Mouse (Mus musculus) intestine, postnatal 0 days (tissue): Measurements from ENCODE around the gene Slc5a3. TPM values are rescaled to one million over a fixed set of nuclear protein-coding genes. Genes with fewer than 3 reads are reported as not detected.

Experiments
- ATAC-seq: fragments of 200-750 bp; cut with Nextera tagmentation; 2 replicates; pipeline ENCODE4 v1.8.0; 2017; ENCODE audit warnings: mild to moderate bottlenecking, moderate TSS enrichment, moderate library complexity
- H3K27ac ChIP-seq: fragments of 300-500 bp; sonication (generic); 2 replicates; pipeline ENCODE4 v1.5.1; 2014; ENCODE audit warnings: mild to moderate bottlenecking, low read depth, low read length, moderate library complexity
- H3K27me3 ChIP-seq: fragments of 300-500 bp; sonication (generic); replicated peaks from 2 replicates; pipeline ENCODE4 v1.6.1; 2014; ENCODE audit warnings: low read length, mixed read lengths; ENCODE audit not compliant: control insufficient read depth, insufficient read depth
- H3K36me3 ChIP-seq: fragments of 300-500 bp; sonication (generic); 2 replicates; pipeline ENCODE4 v1.6.1; 2014; ENCODE audit warnings: mild to moderate bottlenecking, moderate library complexity; ENCODE audit not compliant: control insufficient read depth, insufficient read depth
- H3K4me1 ChIP-seq: fragments of 300-500 bp; sonication (generic); replicated peaks from 2 replicates; pipeline ENCODE4 v1.6.1; 2014; ENCODE audit warnings: antibody characterized with exemption, low read length, mixed read lengths; ENCODE audit not compliant: control insufficient read depth, insufficient read depth
- H3K4me2 ChIP-seq: fragments of 300-500 bp; sonication (generic); replicated peaks from 2 replicates; pipeline ENCODE4 v1.6.1; 2014; ENCODE audit warnings: low read depth, mild to moderate bottlenecking, moderate library complexity
- H3K4me3 ChIP-seq: fragments of 300-500 bp; sonication (generic); 2 replicates; pipeline ENCODE4 v1.5.1; 2014; ENCODE audit warnings: low read depth, low read length
- H3K9ac ChIP-seq: fragments of 300-500 bp; sonication (generic); 2 replicates; pipeline ENCODE4 v1.6.1; 2014; ENCODE audit warnings: mild to moderate bottlenecking, low read depth, low read length
- H3K9me3 ChIP-seq: fragments of 300-500 bp; sonication (generic); 2 replicates; pipeline ENCODE4 v1.6.1; 2016; ENCODE audit warnings: mixed run types; ENCODE audit not compliant: control insufficient read depth
- CTCF ChIP-seq: sonication (generic); IDR thresholded peaks from 2 replicates; pipeline ENCODE4 v1.5.1; 2016; ENCODE audit warnings: low read depth, mild to moderate bottlenecking, control low read depth, antibody characterized with exemption, moderate library complexity
- WGBS: fragments of 180-500 bp; shearing (Covaris S2); extraction: QIAGEN DNeasy Blood & Tissue Kit; methylation state at CpG from one replicate; pipeline ENCODE4 v1.1.7; 2014; 5-methylcytosine and 5-hydroxymethylcytosine counted together
- polyA plus RNA-seq: library from polyadenylated mRNA; unstranded; fragments of >200 nt; fragmentation: Nextera tagmentation; extraction: Ambion mirVana; gene quantifications from 2 replicates; pipeline ENCODE4 v1.2.1, GENCODE M21; 2015

The Slc5a3 gene
- polyA plus RNA-seq, 1 experiment from 2014 or later: 1.1 TPM

DNA sequence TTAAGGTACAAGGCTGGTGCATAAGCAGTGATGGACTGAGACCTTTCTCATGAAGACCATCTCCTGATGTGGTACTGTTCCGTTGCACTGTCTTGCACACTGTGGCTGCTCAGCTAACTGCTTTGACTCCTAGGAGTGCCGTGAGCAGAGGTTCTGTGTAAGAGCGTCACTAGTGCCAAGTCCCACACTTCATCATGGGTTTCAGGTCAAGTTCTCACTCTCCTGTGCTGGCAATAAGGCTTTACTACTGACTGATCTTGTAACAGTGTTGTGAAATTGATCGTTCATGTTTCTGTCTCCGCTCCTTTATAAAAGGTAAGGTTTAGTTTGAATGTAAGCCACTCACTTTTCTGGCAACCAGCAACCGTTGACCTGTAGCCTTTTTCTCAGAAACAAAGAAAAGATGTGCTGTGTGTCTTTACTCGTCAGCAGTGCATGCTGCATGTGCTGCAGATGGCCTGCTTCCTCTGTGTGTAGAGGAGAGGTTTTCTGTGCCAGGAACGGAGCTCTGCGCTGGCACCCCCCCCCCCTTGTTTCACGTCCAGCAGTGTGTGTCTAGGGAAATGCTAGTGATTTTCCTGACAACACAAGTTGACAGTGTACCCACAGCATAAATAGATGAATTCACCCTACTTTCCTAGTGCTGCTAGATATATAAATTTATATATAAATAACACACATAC, 25.8 kb downstream of the Slc5a3 start:
- WGBS: 88% methylated on average over 10 of the region's 10 CpGs
- H3K36me3 ChIP-seq: no peaks in the 10 kb centered on the region
- no peaks in the 10 kb centered on the region for H3K9me3 ChIP-seq
- ATAC-seq: no peak
- no peak overlapping the region for H3K9ac ChIP-seq
- H3K4me2 ChIP-seq: no peak overlapping the region
- H3K4me3 ChIP-seq: no peak overlapping the region
- H3K27me3 ChIP-seq: no peaks in the 10 kb centered on the region
- H3K27ac ChIP-seq: no peak overlapping the region
- TF ChIP-seq CTCF: no peak
- no peaks in the 10 kb centered on the region for H3K4me1 ChIP-seq

DNA sequence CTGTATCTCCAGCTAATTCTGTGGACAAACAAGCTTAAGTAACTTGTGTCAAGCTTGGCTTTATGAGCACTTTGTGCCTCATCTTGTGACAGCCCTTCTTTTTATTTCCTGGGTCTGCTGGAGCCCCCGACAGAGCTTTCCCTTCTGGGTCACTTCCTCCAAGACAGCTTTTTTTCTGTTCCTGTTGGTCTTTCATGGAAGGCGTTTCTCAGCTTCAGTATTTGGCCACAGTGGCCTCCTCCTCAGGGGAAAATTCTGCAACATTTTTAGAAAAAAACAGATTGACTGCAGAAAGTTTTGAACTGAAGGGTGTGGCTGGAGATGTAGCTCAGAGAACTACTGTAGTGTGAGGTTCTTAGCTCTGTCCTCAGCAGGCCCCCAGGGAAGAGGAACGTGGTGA, 31.1 kb downstream of the Slc5a3 start:
- ATAC-seq: no peak
- Histone ChIP-seq H3K9ac (no peak overlapping the region), H3K4me3 (no peak overlapping the region), H3K36me3 (no peaks in the 10 kb centered on the region; the same call in 1 of the 2 replicates), H3K9me3 (no peaks in the 10 kb centered on the region), H3K4me2 (no peak overlapping the region), H3K27ac (no peak overlapping the region), H3K27me3 (no peaks in the 10 kb centered on the region), H3K4me1 (no peaks in the 10 kb centered on the region)
- no peak for TF ChIP-seq CTCF
- WGBS: 76% methylated on average over 3 of the region's 3 CpGs

GRCm38 (mm10) chr16:92091876-92092275, 33.8 kb downstream of the Slc5a3 start:
- H3K27me3 ChIP-seq: no peaks in the 10 kb centered on the region
- no peak overlapping the region for H3K4me3 ChIP-seq
- no peaks in the 10 kb centered on the region for H3K4me1 ChIP-seq
- H3K9me3 ChIP-seq: no peaks in the 10 kb centered on the region
- H3K36me3 ChIP-seq: no peaks in the 10 kb centered on the region; the same call in 1 of the 2 replicates
- no peak overlapping the region for H3K27ac ChIP-seq
- no peak overlapping the region for H3K4me2 ChIP-seq
- 75% methylated on average over 5 of the region's 5 CpGs for WGBS
- ATAC-seq: no peak
- no peak for TF ChIP-seq CTCF
- no peak overlapping the region for H3K9ac ChIP-seq

- H3K9me3 ChIP-seq: no peaks in the 10 kb centered on the region
- peaks cover 13% of the 10 kb centered on the region; the same call in 1 of the 2 replicates for H3K36me3 ChIP-seq
- H3K27ac ChIP-seq: no peak overlapping the region
- no peak for TF ChIP-seq CTCF
- H3K27me3 ChIP-seq: no peaks in the 10 kb centered on the region
- no peak for ATAC-seq
- H3K4me2 ChIP-seq: no peak overlapping the region
- H3K4me1 ChIP-seq: no peaks in the 10 kb centered on the region
- no peak overlapping the region for H3K4me3 ChIP-seq
- 70% methylated on average over 10 of the region's 10 CpGs for WGBS
- H3K9ac ChIP-seq: no peak overlapping the region
These were observed 40.4 kb downstream of the Slc5a3 start for GRCm38 (mm10) chr16:92098351-92099051.

DNA sequence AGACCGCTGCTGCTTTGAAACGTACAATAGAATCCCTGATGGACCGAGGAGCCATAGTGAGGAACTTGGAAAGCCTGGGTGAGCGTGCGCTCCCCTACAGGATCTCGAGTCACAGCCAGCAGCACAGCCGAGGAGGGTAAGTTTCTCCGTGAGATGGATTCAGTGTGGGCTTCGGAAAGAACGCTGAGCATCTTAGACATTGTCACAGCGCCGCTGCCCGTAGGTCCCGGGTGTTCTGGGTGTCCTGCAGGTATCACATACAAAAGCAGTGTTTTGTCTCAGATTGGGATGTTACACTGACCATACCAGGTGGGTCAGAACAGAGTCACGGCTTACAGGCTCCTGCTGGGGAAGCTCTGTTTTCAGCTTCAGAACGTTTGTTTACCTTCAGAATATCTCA, 41.5 kb downstream of the Slc5a3 start:
- no peaks in the 10 kb centered on the region for H3K4me1 ChIP-seq
- no peaks in the 10 kb centered on the region for H3K27me3 ChIP-seq
- H3K9ac ChIP-seq: no peak overlapping the region
- H3K9me3 ChIP-seq: no peaks in the 10 kb centered on the region
- WGBS: 81% methylated on average over 16 of the region's 16 CpGs
- H3K27ac ChIP-seq: no peak overlapping the region
- ATAC-seq: no peak
- no peak overlapping the region for H3K4me3 ChIP-seq
- no peak for TF ChIP-seq CTCF
- no peak overlapping the region for H3K4me2 ChIP-seq
- H3K36me3 ChIP-seq: peaks cover 13% of the 10 kb centered on the region; the same call in 1 of the 2 replicates

GRCm38 (mm10) chr16:92100111-92100510, 42.0 kb downstream of the Slc5a3 start:
- H3K4me1 ChIP-seq: no peaks in the 10 kb centered on the region
- 69% methylated on average over 4 of the region's 4 CpGs for WGBS
- H3K27ac ChIP-seq: no peak overlapping the region
- no peak overlapping the region for H3K4me3 ChIP-seq
- H3K9me3 ChIP-seq: no peaks in the 10 kb centered on the region
- TF ChIP-seq CTCF: no peak
- H3K36me3 ChIP-seq: peaks cover 13% of the 10 kb centered on the region; the same call in 1 of the 2 replicates
- H3K27me3 ChIP-seq: no peaks in the 10 kb centered on the region
- ATAC-seq: no peak
- no peak overlapping the region for H3K9ac ChIP-seq
- no peak overlapping the region for H3K4me2 ChIP-seq
